13 mouse cellular contexts compared by ENCODE assay signal in the genomic region with DNA sequence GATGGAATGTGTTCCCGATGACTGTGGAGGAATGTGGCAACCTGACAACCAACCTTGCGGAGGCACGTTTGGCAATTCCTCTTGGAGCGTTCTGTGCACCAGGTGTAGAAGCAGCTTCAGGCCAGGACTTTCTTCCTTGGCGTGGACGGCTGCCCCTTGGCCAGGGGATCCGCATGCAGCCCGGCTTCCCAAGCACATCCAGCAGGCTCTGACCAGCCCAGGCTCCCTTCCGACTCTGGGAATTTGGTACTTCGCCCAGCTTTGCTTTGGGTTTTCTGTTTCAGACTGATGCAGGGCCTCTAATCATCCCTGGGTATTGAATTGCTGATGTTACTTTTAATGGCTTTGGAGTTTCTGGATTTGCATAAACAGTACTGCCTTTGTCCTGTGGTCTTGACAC. TPM values are rescaled to one million over a fixed set of nuclear protein-coding genes. Genes with fewer than 3 reads are reported as not detected.
DNase-seq lines count a peak whose midpoint lies in the region; ATAC-seq lines count a peak whose summit lies in the region.
"Had no signal": no experiment of that assay in that cellular context is flagged by ENCODE, and none has a peak within 500 bp of the region (broad histone marks: within the 10 kb centered on the region; RNA-seq: fewer than 3 reads in every experiment).

No protein-coding gene starts in this region.

- H3K36me3 ChIP-seq in heart, embryonic 12.5 days = peaks cover 5% of the 10 kb centered on the region; the same call in 1 of the 2 replicates
- no peaks in the 10 kb centered on the region for H3K36me3 ChIP-seq in intestine, embryonic 16.5 days (ENCODE audit: control insufficient read depth, insufficient read depth, low read length)
- no peaks in the 10 kb centered on the region for H3K36me3 ChIP-seq in liver, embryonic 11.5 days (ENCODE audit: control insufficient read depth, insufficient read depth, low read length)
- H3K36me3 ChIP-seq: heart, embryonic 15.5 days; neural tube, embryonic 15.5 days; stomach, embryonic 15.5 days had no signal

- H3K27me3 ChIP-seq in heart, embryonic 12.5 days (replicated peaks) = no peaks in the 10 kb centered on the region
- no peaks in the 10 kb centered on the region for H3K27me3 ChIP-seq in intestine, embryonic 16.5 days (replicated peaks; ENCODE audit: control insufficient read depth, insufficient read depth, low read length)
- no peaks in the 10 kb centered on the region for H3K27me3 ChIP-seq in liver, embryonic 11.5 days (replicated peaks; ENCODE audit: control insufficient read depth, insufficient read depth, low read length)
- H3K27me3 ChIP-seq: heart, embryonic 15.5 days; neural tube, embryonic 15.5 days; stomach, embryonic 15.5 days had no signal

- H3K27ac ChIP-seq in heart, embryonic 12.5 days (ENCODE audit: poor library complexity, severe bottlenecking) = no peak overlapping the region
- no peak overlapping the region for H3K27ac ChIP-seq in intestine, embryonic 16.5 days (ENCODE audit: low read length)
- H3K27ac ChIP-seq in liver, embryonic 11.5 days (ENCODE audit: low read depth, low read length) = no peak overlapping the region
- H3K27ac ChIP-seq: heart, embryonic 15.5 days; neural tube, embryonic 15.5 days; stomach, embryonic 15.5 days had no signal

- no peak for ATAC-seq in heart, embryonic 12.5 days (ENCODE audit: insufficient number of reproducible peaks, low FRiP score)
- no peak for ATAC-seq in intestine, embryonic 16.5 days
- ATAC-seq in liver, embryonic 11.5 days (replicated peaks; ENCODE audit: low FRiP score) = no peak

- peaks cover 26% of the 10 kb centered on the region for H3K4me1 ChIP-seq in heart, embryonic 12.5 days (replicated peaks)
- 0 out of 2 replicates have a peak, but pooled peaks cover 3% of the 10 kb centered on the region for H3K4me1 ChIP-seq in intestine, embryonic 16.5 days (ENCODE audit: control insufficient read depth, insufficient read depth, low read length)
- H3K4me1 ChIP-seq in liver, embryonic 11.5 days (replicated peaks; ENCODE audit: control insufficient read depth, insufficient read depth, low read length) = no peaks in the 10 kb centered on the region
- H3K4me1 ChIP-seq: neural tube, embryonic 15.5 days; stomach, embryonic 15.5 days had no signal

- DNase-seq in heart, adult 11 months = peak; percentile 96
- DNase-seq in brain, adult 2 months (ENCODE audit: low read depth, low spot score) = peak; percentile 16
- peak; percentile 77 for DNase-seq in gastrocnemius, postnatal 25 days
- peak; percentile 3 to 21 for DNase-seq in left cerebral cortex, adult 18-20 months (ENCODE audit: low spot score in 2 of 2)
- no peak for DNase-seq in spleen, postnatal 10 days (ENCODE audit: low spot score in 2 of 2)
- DNase-seq in liver, embryonic 11.5 days (ENCODE audit: low spot score) = no peak
- DNase-seq: kidney, postnatal 14 days had no signal

- 81% methylated on average over 10 of the region's 10 CpGs for whole genome bisulfite sequencing in heart, embryonic 12.5 days
- 78% methylated on average over 10 of the region's 10 CpGs for WGBS in intestine, embryonic 16.5 days
- WGBS in liver, embryonic 11.5 days = 82% methylated on average over 10 of the region's 10 CpGs

- no peak overlapping the region for H3K4me3 ChIP-seq in heart, embryonic 12.5 days
- no peak overlapping the region for H3K4me3 ChIP-seq in intestine, embryonic 16.5 days (ENCODE audit: low read length)
- H3K4me3 ChIP-seq in liver, embryonic 11.5 days (ENCODE audit: low read depth, low read length) = no peak overlapping the region
- H3K4me3 ChIP-seq: heart, embryonic 15.5 days; neural tube, embryonic 15.5 days; stomach, embryonic 15.5 days had no signal

- H3K9ac ChIP-seq in heart, embryonic 12.5 days = no peak overlapping the region
- H3K9ac ChIP-seq in intestine, embryonic 16.5 days (ENCODE audit: low read depth, low read length) = no peak overlapping the region
- no peak overlapping the region for H3K9ac ChIP-seq in liver, embryonic 11.5 days (ENCODE audit: low read depth, low read length)
- H3K9ac ChIP-seq: heart, embryonic 15.5 days; neural tube, embryonic 15.5 days; stomach, embryonic 15.5 days had no signal

- peaks cover 6% of the 10 kb centered on the region; the same call in 1 of the 2 replicates for H3K9me3 ChIP-seq in heart, embryonic 12.5 days (replicated peaks)
- H3K9me3 ChIP-seq in intestine, embryonic 16.5 days (ENCODE audit: control insufficient read depth, low read length) = no peaks in the 10 kb centered on the region
- H3K9me3 ChIP-seq in liver, embryonic 11.5 days (ENCODE audit: control insufficient read depth, low read length) = no peaks in the 10 kb centered on the region
- H3K9me3 ChIP-seq: heart, embryonic 15.5 days; neural tube, embryonic 15.5 days; stomach, embryonic 15.5 days had no signal

- no peak overlapping the region for H3K4me2 ChIP-seq in heart, embryonic 12.5 days
- no peak overlapping the region for H3K4me2 ChIP-seq in intestine, embryonic 16.5 days (ENCODE audit: low read depth, low read length)
- no peak overlapping the region for H3K4me2 ChIP-seq in liver, embryonic 11.5 days
- H3K4me2 ChIP-seq: heart, embryonic 15.5 days; neural tube, embryonic 15.5 days; stomach, embryonic 15.5 days had no signal

RNA-seq across cellular contexts. Expression of a gene that starts 14.8 kb away (rescaled TPM):
- 5.5 TPM in 2 replicates for polyA plus RNA-seq in heart, embryonic 12.5 days (2016; fragmentation: Nextera tagmentation; extraction: Ambion mirVana)
- total RNA-seq in gastrocnemius, postnatal 25 days (2021) = 1 to 10 TPM; 1.6 to 2.1 TPM
- 1 to 10 TPM; 6.7 to 7.2 TPM for total RNA-seq in left cerebral cortex, adult 18-20 months (2021)
- 1.3 and 1.5 TPM in 2 replicates for polyA plus RNA-seq in intestine, embryonic 16.5 days (2015; fragmentation: Nextera tagmentation; extraction: Ambion mirVana)
- polyA plus RNA-seq in liver, embryonic 11.5 days (2014; fragmentation: Nextera tagmentation; extraction: Ambion mirVana) = 1.3 and 1.7 TPM in 2 replicates
- total RNA-seq: megakaryocyte-erythroid progenitor cell, adult 5-6 weeks had no signal

RNA-seq across cellular contexts. Expression of a gene that starts 28.0 kb away (rescaled TPM):
- 64.2 and 64.6 TPM in 2 replicates for polyA plus RNA-seq in heart, embryonic 12.5 days (2016; fragmentation: Nextera tagmentation; extraction: Ambion mirVana)
- 10 to 100 TPM; 13.2 to 15.3 TPM for total RNA-seq in gastrocnemius, postnatal 25 days (2021)
- total RNA-seq in left cerebral cortex, adult 18-20 months (2021) = 10 to 100 TPM; 33.1 to 36.2 TPM
- polyA plus RNA-seq in intestine, embryonic 16.5 days (2015; fragmentation: Nextera tagmentation; extraction: Ambion mirVana) = 57.0 and 64.0 TPM in 2 replicates
- 74.8 and 84.0 TPM in 2 replicates for polyA plus RNA-seq in liver, embryonic 11.5 days (2014; fragmentation: Nextera tagmentation; extraction: Ambion mirVana)

Comparison
In these comparisons a context has a peak if more than half of its experiments do, and no peak if none do; other contexts are left out.
1. DNase-seq: peak in heart, adult 11 months (single experiment), brain, adult 2 months (single experiment), gastrocnemius, postnatal 25 days (single experiment) and left cerebral cortex, adult 18-20 months (2 of 2); none in spleen, postnatal 10 days (0 of 2) and liver, embryonic 11.5 days (single experiment).